Mouse (Mus musculus) midbrain, embryonic 12.5 days (tissue): Measurements from ENCODE around the gene Tdg. TPM values are rescaled to one million over a fixed set of nuclear protein-coding genes. Genes with fewer than 3 reads are reported as not detected.

Source experiments
- ATAC-seq: fragments of 200-750 bp; cut with Nextera tagmentation; 2 replicates; pipeline ENCODE4 v1.8.0; 2017; ENCODE audit warnings: low read depth, moderate TSS enrichment, moderate library complexity; ENCODE audit not compliant: low FRiP score
- H3K27ac ChIP-seq: fragments of 300-500 bp; sonication (generic); replicated peaks from 2 replicates; pipeline ENCODE4 v1.5.1; 2016; ENCODE audit warnings: mild to moderate bottlenecking
- H3K27me3 ChIP-seq: fragments of 300-500 bp; sonication (generic); 2 replicates; pipeline ENCODE4 v1.6.1; 2016; ENCODE audit warnings: mild to moderate bottlenecking
- H3K36me3 ChIP-seq: fragments of 300-500 bp; sonication (generic); 2 replicates; pipeline ENCODE4 v1.6.1; 2016
- H3K4me1 ChIP-seq: fragments of 300-500 bp; sonication (generic); 2 replicates; pipeline ENCODE4 v1.6.1; 2016
- H3K4me2 ChIP-seq: fragments of 300-500 bp; sonication (generic); replicated peaks from 2 replicates; pipeline ENCODE4 v1.6.1; 2016; ENCODE audit warnings: mild to moderate bottlenecking, moderate library complexity
- H3K4me3 ChIP-seq: fragments of 300-500 bp; sonication (generic); 2 replicates; pipeline ENCODE4 v1.5.1; 2016; ENCODE audit warnings: mild to moderate bottlenecking
- H3K9ac ChIP-seq: fragments of 300-500 bp; sonication (generic); replicated peaks from 2 replicates; pipeline ENCODE4 v1.6.1; 2016; ENCODE audit warnings: mild to moderate bottlenecking, moderate library complexity
- H3K9me3 ChIP-seq: fragments of 300-500 bp; sonication (generic); 2 replicates; pipeline ENCODE4 v1.6.1; 2016; ENCODE audit warnings: mild to moderate bottlenecking
- WGBS: fragments of 180-500 bp; shearing (Covaris S2); methylation state at CpG from one replicate; pipeline ENCODE4 v1.1.7; 2016; 5-methylcytosine and 5-hydroxymethylcytosine counted together
- polyA plus RNA-seq: library from polyadenylated mRNA; unstranded; fragments of >200 nt; fragmentation: Nextera tagmentation; extraction: Ambion mirVana; gene quantifications from 2 replicates; pipeline ENCODE4 v1.2.1, GENCODE M21; 2016

Tdg gene
- polyA plus RNA-seq, 1 experiment from 2014 or later: 290 TPM

DNA sequence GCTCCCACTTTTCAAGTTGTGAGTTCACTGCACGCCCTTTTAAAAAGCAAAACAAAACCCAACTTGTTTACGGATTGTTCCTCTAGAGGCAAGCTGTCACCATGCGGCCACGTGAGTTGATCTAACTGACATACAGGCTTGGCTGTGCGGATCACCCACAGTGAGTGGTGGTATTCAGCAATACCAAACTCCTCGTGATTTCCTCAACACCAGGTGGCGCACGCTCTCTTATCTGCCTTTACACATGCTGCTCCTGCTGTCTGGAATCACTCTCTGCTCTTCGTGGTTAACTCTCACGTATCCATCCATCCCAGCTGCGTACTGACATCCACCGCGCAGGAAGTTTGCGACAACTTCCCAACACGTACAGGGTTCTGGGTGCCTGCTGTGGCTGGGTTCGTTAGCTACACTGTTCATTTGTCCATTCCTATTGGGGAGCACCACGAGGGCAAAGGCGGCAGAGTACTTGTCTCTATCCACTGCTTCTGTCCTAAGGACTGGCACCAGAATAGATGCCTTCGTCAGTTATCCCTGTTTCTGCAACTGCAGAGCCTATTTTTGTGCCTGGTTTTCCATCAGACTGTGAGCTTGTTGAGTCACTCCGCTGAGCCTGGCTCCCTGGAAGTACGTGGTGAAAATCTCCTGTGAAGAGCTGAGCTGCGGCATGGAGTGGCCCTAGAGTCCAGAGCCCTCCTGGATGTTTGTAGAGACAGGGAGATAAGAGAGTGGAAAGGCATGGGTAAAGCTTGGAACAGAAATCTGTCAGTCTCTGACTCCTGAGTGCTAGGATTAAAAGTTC is 37.0 kb downstream of the Tdg start:
- Histone ChIP-seq H3K4me2 (peak overlapping the region; percentile 42), H3K9me3 (no peaks in the 10 kb centered on the region), H3K4me1 (peaks cover 3% of the 10 kb centered on the region), H3K27ac (no peak overlapping the region), H3K9ac (peak overlapping the region; percentile 31; the same call in 1 of the 2 replicates), H3K27me3 (no peaks in the 10 kb centered on the region), H3K36me3 (no peaks in the 10 kb centered on the region), H3K4me3 (no peak overlapping the region; the same call in 1 of the 2 replicates)
- peak; percentile 91 for ATAC-seq
- 25% methylated on average over 22 of the region's 22 CpGs for WGBS

DNA sequence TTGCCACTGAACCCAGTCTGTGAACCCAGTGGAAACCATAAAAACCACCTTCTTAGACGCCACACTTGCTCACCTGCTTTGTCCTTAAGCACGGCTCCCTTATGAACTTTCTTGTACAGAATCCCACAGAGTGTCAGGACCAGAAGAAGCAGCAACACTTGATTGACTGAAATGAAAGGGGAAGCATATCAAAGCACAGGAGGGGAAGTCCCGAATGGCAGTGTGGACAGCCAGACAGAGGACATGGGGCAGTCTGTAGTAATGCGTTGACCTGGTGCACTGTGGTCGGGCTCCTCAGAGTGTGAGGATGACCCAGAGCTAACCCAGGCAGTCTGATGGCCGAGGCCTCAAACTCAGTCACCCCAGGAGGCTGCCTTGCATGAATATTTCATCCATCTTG is 40.6 kb downstream of the Tdg start:
- H3K36me3 ChIP-seq: no peaks in the 10 kb centered on the region
- no peak overlapping the region for H3K9ac ChIP-seq
- H3K27me3 ChIP-seq: no peaks in the 10 kb centered on the region
- no peaks in the 10 kb centered on the region for H3K9me3 ChIP-seq
- H3K27ac ChIP-seq: no peak overlapping the region
- H3K4me2 ChIP-seq: no peak overlapping the region
- no peak for ATAC-seq
- H3K4me1 ChIP-seq: peaks cover 3% of the 10 kb centered on the region
- H3K4me3 ChIP-seq: no peak overlapping the region
- 73% methylated on average over 6 of the region's 6 CpGs for WGBS

DNA sequence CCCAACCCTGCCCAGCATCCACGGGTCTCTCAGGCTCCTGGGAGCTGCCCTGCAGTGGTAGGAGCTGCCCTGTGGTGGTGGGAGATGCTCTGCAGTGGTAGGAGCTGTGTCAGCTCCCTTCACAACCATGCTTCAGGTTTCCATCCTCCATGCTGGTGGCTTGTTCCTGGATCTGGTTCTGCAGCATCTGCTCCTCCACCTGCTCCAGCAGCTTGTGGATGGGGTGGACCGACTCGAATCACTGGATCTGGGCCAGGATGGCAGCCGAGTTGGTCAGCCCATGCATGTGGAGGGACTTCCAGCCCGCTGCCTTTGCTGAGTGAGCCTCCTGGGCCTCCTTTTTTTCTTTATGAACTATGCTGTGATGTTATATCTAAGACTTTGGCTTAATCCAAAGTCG is 47.3 kb downstream of the Tdg start:
- no peaks in the 10 kb centered on the region for H3K36me3 ChIP-seq
- no peak overlapping the region for H3K27ac ChIP-seq
- no peak overlapping the region for H3K4me3 ChIP-seq
- no peaks in the 10 kb centered on the region for H3K27me3 ChIP-seq
- H3K4me2 ChIP-seq: no peak overlapping the region
- no peak overlapping the region for H3K9ac ChIP-seq
- H3K9me3 ChIP-seq: no peaks in the 10 kb centered on the region
- H3K4me1 ChIP-seq: no peaks in the 10 kb centered on the region
- WGBS: 87% methylated on average over 6 of the region's 6 CpGs
- ATAC-seq: no peak

DNA sequence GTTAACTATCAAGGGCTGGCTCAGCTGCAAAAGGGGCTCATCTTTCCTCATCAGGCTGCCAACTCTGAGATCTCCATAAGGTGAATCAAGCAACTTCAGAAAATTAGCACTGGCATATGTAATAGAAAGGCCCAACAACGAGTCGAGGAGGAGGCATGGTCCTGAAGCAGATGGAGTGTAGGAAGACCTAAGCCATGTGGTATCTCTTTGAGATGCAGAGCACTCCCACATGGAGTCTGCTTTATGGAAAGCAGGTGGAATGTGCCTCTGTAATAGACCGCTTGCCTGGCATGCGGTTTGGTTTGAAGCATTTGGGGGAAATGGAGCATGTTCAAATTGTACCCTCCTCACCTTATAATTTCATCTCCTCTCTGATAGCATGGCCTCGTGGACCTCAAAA is 51.1 kb downstream of the Tdg start:
- Histone ChIP-seq H3K4me3 (no peak overlapping the region), H3K9ac (no peak overlapping the region), H3K36me3 (no peaks in the 10 kb centered on the region), H3K27ac (no peak overlapping the region), H3K4me2 (no peak overlapping the region), H3K9me3 (no peaks in the 10 kb centered on the region), H3K4me1 (no peaks in the 10 kb centered on the region), H3K27me3 (no peaks in the 10 kb centered on the region)
- no peak for ATAC-seq
- WGBS: 95% methylated on average over 5 of the region's 5 CpGs

DNA sequence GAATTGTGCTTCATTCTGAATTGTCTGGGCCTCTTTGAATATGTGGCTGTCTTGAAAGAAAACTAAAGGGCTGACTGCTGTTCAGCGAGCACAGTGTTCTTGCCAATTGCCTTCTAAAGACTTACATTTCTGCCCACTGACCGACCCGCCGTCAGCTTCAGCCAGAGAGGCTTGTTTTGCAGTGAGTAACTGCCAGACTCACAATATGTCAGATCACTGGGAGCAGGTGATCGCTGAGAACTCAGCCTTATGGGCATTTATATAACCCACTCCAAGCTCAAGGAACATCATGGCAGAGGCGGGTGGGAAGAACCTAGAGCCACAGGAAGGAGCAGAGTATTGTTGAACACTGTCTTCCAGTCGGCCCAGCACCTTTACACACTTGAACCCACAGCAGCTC is 52.0 kb downstream of the Tdg start:
- no peak overlapping the region for H3K4me3 ChIP-seq
- H3K9me3 ChIP-seq: no peaks in the 10 kb centered on the region
- no peaks in the 10 kb centered on the region for H3K36me3 ChIP-seq
- no peak for ATAC-seq
- H3K27me3 ChIP-seq: no peaks in the 10 kb centered on the region
- no peak overlapping the region for H3K4me2 ChIP-seq
- no peak overlapping the region for H3K27ac ChIP-seq
- H3K4me1 ChIP-seq: no peaks in the 10 kb centered on the region
- WGBS: 88% methylated on average over 7 of the region's 7 CpGs
- H3K9ac ChIP-seq: no peak overlapping the region

DNA sequence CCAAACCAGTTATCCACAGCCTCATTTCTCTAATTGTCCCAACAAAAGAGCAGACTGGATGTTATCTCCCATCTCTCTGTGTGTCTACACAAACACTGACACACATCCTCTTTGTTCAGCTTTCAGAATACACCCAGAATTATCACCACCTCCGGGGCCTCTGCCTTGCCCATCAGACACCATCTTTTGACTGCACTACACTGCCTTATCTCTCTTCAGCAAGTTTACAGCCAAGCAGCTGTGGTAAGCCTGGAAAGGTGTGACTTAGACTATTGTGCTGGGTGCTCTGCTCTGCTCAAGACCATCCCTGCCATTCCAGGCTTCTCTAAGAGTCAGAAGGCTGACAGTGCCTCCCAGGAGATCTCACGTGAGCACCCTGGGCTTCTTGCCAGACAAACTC is 55.8 kb downstream of the Tdg start:
- Histone ChIP-seq H3K4me3 (no peak overlapping the region), H3K27me3 (no peaks in the 10 kb centered on the region; the same call in 1 of the 2 replicates), H3K36me3 (no peaks in the 10 kb centered on the region), H3K27ac (no peak overlapping the region), H3K9ac (no peak overlapping the region), H3K4me2 (no peak overlapping the region), H3K4me1 (peaks cover 3% of the 10 kb centered on the region; the same call in 1 of the 2 replicates), H3K9me3 (no peaks in the 10 kb centered on the region)
- no peak for ATAC-seq
- 80% methylated on average over 2 of the region's 2 CpGs for WGBS

DNA sequence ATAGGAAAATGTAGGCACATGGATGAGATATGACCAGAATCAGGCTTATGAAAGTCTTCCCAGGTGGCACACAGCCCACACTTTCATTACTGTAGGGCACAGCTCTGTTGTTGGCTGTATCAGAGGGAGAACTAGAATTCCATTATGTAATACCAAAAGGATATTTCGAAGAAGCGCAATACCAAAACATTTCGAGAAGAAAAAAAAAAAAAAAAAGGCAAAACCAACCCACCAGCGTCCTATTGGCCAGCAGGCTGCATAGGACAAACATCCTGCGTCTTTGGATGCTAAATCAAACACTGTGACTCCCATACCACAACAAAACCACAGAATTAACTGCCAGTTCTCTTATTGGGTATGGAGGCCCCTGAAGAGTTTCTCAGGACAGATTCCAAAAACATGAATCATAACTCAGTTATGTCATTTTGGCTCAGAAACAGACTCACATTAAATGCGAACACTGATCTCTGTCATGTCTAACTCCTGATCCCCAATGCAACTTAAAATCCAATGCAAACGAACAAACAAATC is 60.1 kb downstream of the Tdg start:
- ATAC-seq: no peak
- no peak overlapping the region for H3K9ac ChIP-seq
- no peak overlapping the region for H3K4me2 ChIP-seq
- no peaks in the 10 kb centered on the region; the same call in 1 of the 2 replicates for H3K27me3 ChIP-seq
- H3K36me3 ChIP-seq: no peaks in the 10 kb centered on the region
- WGBS: 81% methylated on average over 7 of the region's 7 CpGs
- H3K9me3 ChIP-seq: no peaks in the 10 kb centered on the region
- H3K4me1 ChIP-seq: peaks cover 5% of the 10 kb centered on the region; the same call in 1 of the 2 replicates
- no peak overlapping the region for H3K4me3 ChIP-seq
- no peak overlapping the region for H3K27ac ChIP-seq

DNA sequence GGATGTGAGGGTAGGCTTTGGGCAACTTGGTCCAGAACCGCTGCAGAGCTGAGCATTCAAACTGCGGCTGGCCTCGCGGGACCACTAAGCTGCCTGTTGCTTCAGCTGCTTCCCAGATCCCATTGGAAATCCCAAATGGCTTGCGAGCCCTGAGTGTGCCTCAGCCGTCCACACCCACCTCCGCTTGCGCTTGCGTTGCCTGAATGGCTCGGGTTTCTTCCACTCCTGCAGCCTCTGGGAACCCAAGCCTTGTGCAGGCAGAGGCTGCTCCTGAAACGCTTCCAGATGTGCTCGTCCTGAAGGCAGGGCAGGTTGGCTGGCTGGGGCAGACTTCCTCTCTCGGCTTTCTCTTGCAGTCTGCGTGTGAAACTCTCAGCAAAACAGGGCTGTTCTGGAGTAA is 60.9 kb downstream of the Tdg start, which contains the start of gene Glt8d2:
Gene Glt8d2, minus strand, starts transcription at position 157 of the 400 bp plus-strand sequence.
- no peak within 1 kb of the TSS for H3K9ac ChIP-seq
- ATAC-seq: no peak
- H3K4me1 ChIP-seq: peaks cover 5% of the 10 kb centered on the region; the same call in 1 of the 2 replicates
- no peaks in the 10 kb centered on the region for H3K36me3 ChIP-seq
- no peaks in the 10 kb centered on the region for H3K9me3 ChIP-seq
- H3K27ac ChIP-seq: no peak within 1 kb of the TSS
- WGBS: 2% methylated on average over 14 of the region's 14 CpGs
- peak within 1 kb of the TSS; percentile 31 for H3K4me2 ChIP-seq
- 0 out of 2 replicates have a peak within 1 kb of the TSS, but pooled peaks have one; percentile 4 for H3K4me3 ChIP-seq
- no peaks in the 10 kb centered on the region; the same call in 1 of the 2 replicates for H3K27me3 ChIP-seq

DNA sequence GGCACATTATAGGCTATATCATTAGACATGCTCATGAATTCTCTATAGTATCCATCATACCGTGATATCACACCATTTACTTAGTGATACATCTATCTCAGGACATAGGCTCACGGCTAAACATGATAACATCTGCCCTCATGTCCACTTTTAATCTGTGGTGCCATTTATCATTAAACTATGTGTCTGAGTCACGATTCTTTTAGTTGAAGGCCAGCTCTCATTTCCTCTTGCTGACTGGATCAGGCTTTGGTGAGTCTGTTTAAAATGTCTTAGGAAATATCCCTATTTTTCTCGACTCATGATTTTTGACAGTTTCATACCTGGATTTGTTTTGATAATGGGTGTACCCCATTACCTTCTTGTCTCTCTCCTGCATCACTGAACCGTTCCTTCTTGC is 66.3 kb downstream of the Tdg start, which contains the start of gene Hcfc2:
Gene Hcfc2, plus strand, starts transcription at position 205 of the 400 bp plus-strand sequence.
- no peak within 1 kb of the TSS for H3K4me2 ChIP-seq
- H3K36me3 ChIP-seq: no peaks in the 10 kb centered on the region
- no peak within 1 kb of the TSS for H3K9ac ChIP-seq
- H3K4me1 ChIP-seq: peaks cover 14% of the 10 kb centered on the region
- H3K9me3 ChIP-seq: no peaks in the 10 kb centered on the region
- no peak within 1 kb of the TSS for H3K4me3 ChIP-seq
- no peaks in the 10 kb centered on the region for H3K27me3 ChIP-seq
- 91% methylated on average over 5 of the region's 5 CpGs for WGBS
- ATAC-seq: no peak
- no peak within 1 kb of the TSS for H3K27ac ChIP-seq

DNA sequence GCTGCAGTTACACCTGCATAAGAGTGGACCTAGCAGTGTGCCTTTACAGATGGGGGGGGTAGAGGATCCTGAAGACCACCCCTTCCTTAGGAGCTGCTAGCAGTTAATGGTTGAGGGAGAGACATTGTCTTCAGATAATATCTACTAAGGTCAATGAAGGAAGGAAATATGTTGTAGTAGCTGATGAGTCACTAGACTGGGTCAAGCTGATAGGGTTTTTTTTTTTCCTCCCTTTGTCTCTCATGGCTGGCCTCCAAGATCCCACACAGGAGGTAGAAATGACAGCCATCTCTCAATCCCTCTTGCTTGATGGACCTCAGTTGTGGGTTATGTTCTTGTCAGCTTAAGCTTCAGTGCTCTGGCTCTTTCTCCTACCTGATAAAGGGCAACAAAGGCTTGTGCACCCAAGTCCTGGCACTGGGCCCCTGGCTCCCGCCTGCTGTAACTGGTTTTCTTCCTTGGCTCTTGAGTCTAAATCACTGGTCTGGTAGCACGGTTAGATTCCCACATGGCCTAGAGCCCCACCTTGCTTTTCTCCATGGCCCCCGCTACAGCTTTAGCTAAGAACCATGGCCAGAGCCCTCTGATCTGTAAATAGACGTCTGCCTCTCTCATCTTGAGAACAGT is 66.9 kb downstream of the Tdg start:
- Histone ChIP-seq H3K36me3 (no peaks in the 10 kb centered on the region), H3K4me1 (peaks cover 14% of the 10 kb centered on the region), H3K9me3 (no peaks in the 10 kb centered on the region), H3K9ac (no peak overlapping the region), H3K4me2 (no peak overlapping the region), H3K27ac (no peak overlapping the region), H3K27me3 (no peaks in the 10 kb centered on the region), H3K4me3 (no peak overlapping the region)
- 75% methylated on average over 4 of the region's 4 CpGs for WGBS
- no peak for ATAC-seq

DNA sequence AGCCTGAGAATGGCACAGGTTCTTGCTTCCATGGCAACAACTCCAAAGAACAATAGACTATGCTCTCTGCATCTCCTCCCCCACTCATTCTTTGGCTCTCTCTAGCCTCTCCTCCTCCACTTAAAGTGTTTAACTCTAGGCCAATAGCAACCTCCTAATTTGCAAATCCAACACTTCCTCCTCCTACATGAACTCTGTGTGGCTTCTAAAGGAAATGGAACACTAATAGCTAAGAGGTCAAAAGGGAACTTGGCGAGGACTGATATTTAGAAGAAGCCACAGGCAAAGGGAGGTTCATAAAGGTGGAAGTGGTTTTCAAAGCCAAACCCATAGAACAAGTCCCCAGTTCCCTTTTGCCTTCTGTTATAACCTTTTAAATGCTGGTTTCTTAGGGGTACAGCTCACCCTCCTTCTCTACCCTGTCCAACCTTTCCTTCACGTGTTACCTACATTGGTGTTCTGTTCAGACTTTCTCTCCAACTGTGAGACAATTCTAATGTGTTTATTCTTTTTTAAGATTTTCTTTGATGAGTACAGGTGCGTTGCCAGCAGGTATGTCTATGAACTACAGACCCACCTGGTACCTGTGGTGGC is 67.8 kb downstream of the Tdg start:
- Histone ChIP-seq H3K9ac (no peak overlapping the region), H3K9me3 (no peaks in the 10 kb centered on the region), H3K27me3 (no peaks in the 10 kb centered on the region), H3K4me2 (no peak overlapping the region), H3K4me3 (no peak overlapping the region), H3K36me3 (0 out of 2 replicates have a peak, but pooled peaks cover 4% of the 10 kb centered on the region), H3K4me1 (peaks cover 14% of the 10 kb centered on the region), H3K27ac (no peak overlapping the region)
- 87% methylated on average over 3 of the region's 3 CpGs for WGBS
- no peak for ATAC-seq
